Mouse (Mus musculus) v-Abl transformed pro-B cells (cell line): ENCODE results near the gene Mettl27.
"Not testable (repeated sequence)": the region's sequence is repeated elsewhere in the genome, so short reads cannot be mapped to it uniquely, and the experiment has no call there.

Experiments
- in situ Hi-C, 2 experiments: fragments of 400-800 bp; cut with MboI; formaldehyde crosslinking; loops; one replicate each; pipeline ENCODE4 v1.15.1; 2025; ENCODE audit not compliant: unreplicated experiment in 2 of 2

The Mettl27 gene

GRCm38 (mm10) chr5:134918071-134918832 lies 13.9 kb upstream of the Mettl27 start:
- in situ Hi-C loops: loop anchor here (5.0 to 25.0 kb wide), 4 partner anchors 39 to 731 kb away; partner anchors contain the start of genes Gtf2ird2 (in 1 of the 2) and Rcc1l (in 1 of the 2)

GRCm38 (mm10) chr5:134919097-134919496 lies 13.1 kb upstream of the Mettl27 start:
- in situ Hi-C loops: loop anchor here (5.0 to 25.0 kb wide), 4 partner anchors 38 to 732 kb away; partner anchors contain the start of genes Gtf2ird2 (in 1 of the 2) and Rcc1l (in 1 of the 2)

- in situ Hi-C loops: loop anchor here (5.0 to 25.0 kb wide), 4 partner anchors 42 to 733 kb away; partner anchors contain the start of genes Gtf2ird2 (in 1 of the 2) and Rcc1l (in 1 of the 2)
Observed at GRCm38 (mm10) chr5:134920106-134920687, 12.0 kb upstream of the Mettl27 start.

GRCm38 (mm10) chr5:134921106-134921505 lies 11.1 kb upstream of the Mettl27 start:
- in situ Hi-C loops: loop anchor here (5.0 to 25.0 kb wide), 4 partner anchors 41 to 734 kb away; partner anchors contain the start of genes Gtf2ird2 (in 1 of the 2) and Rcc1l (in 1 of the 2)

GRCm38 (mm10) chr5:134923141-134923540 lies 9.0 kb upstream of the Mettl27 start:
- in situ Hi-C loops: loop anchor here (5.0 to 25.0 kb wide), 4 partner anchors 39 to 736 kb away; partner anchors contain the start of genes Gtf2ird2 (in 1 of the 2) and Rcc1l (in 1 of the 2)

GRCm38 (mm10) chr5:134926726-134927125 lies 5.4 kb upstream of the Mettl27 start:
- in situ Hi-C loops: loop anchor here in 1 of 2 experiments (10.0 kb wide), 1 partner anchor 178 kb away; no protein-coding TSS in a partner anchor

GRCm38 (mm10) chr5:134929988-134930387 lies 2.2 kb upstream of the Mettl27 start:
- in situ Hi-C loops: loop anchor here in 1 of 2 experiments (10.0 kb wide), 1 partner anchor 175 kb away; no protein-coding TSS in a partner anchor

GRCm38 (mm10) chr5:134932903-134933276 lies 722 bp downstream of the Mettl27 start:
- in situ Hi-C loops: no loop called here

GRCm38 (mm10) chr5:134933281-134933680 lies 1.1 kb downstream of the Mettl27 start:
- in situ Hi-C loops: no loop called here

GRCm38 (mm10) chr5:134933686-134934085 lies 1.5 kb downstream of the Mettl27 start:
- in situ Hi-C loops: not testable (repeated sequence)

GRCm38 (mm10) chr5:134934666-134935065 lies 2.5 kb downstream of the Mettl27 start:
- in situ Hi-C loops: no loop called here

GRCm38 (mm10) chr5:134936051-134936450 lies 3.9 kb downstream of the Mettl27 start:
- in situ Hi-C loops: no loop called here

- in situ Hi-C loops: no loop called here
Observed at GRCm38 (mm10) chr5:134936626-134937185, 4.5 kb downstream of the Mettl27 start.

- in situ Hi-C loops: no loop called here
Observed at GRCm38 (mm10) chr5:134939069-134939468, 6.9 kb downstream of the Mettl27 start.

GRCm38 (mm10) chr5:134939554-134939953 lies 7.4 kb downstream of the Mettl27 start:
- in situ Hi-C loops: not testable (repeated sequence)

- in situ Hi-C loops: no loop called here
Observed at GRCm38 (mm10) chr5:134941472-134942209, 9.5 kb downstream of the Mettl27 start.

- in situ Hi-C loops: no loop called here
Observed at GRCm38 (mm10) chr5:134942740-134943139, 10.6 kb downstream of the Mettl27 start.

GRCm38 (mm10) chr5:134944179-134944578 lies 12.0 kb downstream of the Mettl27 start:
- in situ Hi-C loops: no loop called here

- in situ Hi-C loops: no loop called here
Observed at GRCm38 (mm10) chr5:134945266-134945959, 13.2 kb downstream of the Mettl27 start.
